Mouse (Mus musculus): Measurements from ENCODE around the gene Hist1h2ag. TPM values are rescaled to one million over a fixed set of nuclear protein-coding genes. Genes with fewer than 3 reads are reported as not detected.

The Hist1h2ag gene
- total RNA-seq, 2 experiments from 2014 or later: 58.5 to 986 TPM

GRCm38 (mm10) chr13:22037415-22037814 is 5.3 kb downstream of the Hist1h2ag start:
- no peak for ATAC-seq (ENCODE audit: poor library complexity, severe bottlenecking)

GRCm38 (mm10) chr13:22036986-22037385 is 5.8 kb downstream of the Hist1h2ag start:
- ATAC-seq (ENCODE audit: poor library complexity, severe bottlenecking): no peak

GRCm38 (mm10) chr13:22036149-22036956 is 6.4 kb downstream of the Hist1h2ag start:
- no peak for ATAC-seq (ENCODE audit: poor library complexity, severe bottlenecking)

GRCm38 (mm10) chr13:22035267-22036148 is 7.2 kb downstream of the Hist1h2ag start, which contains the start of the genes Hist1h2ah and Hist1h2bk:
Hist1h2ah (minus strand) TSS chr13:22035568.
Hist1h2bk (plus strand) TSS chr13:22035870.
- peak; percentile 96 for ATAC-seq (ENCODE audit: poor library complexity, severe bottlenecking)

- ATAC-seq (ENCODE audit: poor library complexity, severe bottlenecking): peak; percentile 18; the same call in 1 of the 2 replicates
Measured at GRCm38 (mm10) chr13:22034443-22035266, 8.1 kb downstream of the Hist1h2ag start.

- no peak for ATAC-seq (ENCODE audit: poor library complexity, severe bottlenecking)
Measured at GRCm38 (mm10) chr13:22033741-22034442, 8.9 kb downstream of the Hist1h2ag start.

GRCm38 (mm10) chr13:22030493-22030892 is 12.3 kb downstream of the Hist1h2ag start:
- no peak for ATAC-seq (ENCODE audit: poor library complexity, severe bottlenecking)

- no peak for ATAC-seq (ENCODE audit: poor library complexity, severe bottlenecking)
Measured at GRCm38 (mm10) chr13:22029928-22030327, 12.8 kb downstream of the Hist1h2ag start.

- ATAC-seq (ENCODE audit: poor library complexity, severe bottlenecking): peak; percentile 94
Measured at GRCm38 (mm10) chr13:22028673-22029460, 13.9 kb downstream of the Hist1h2ag start.

- ATAC-seq (ENCODE audit: poor library complexity, severe bottlenecking): peak; percentile 48
Measured at GRCm38 (mm10) chr13:22026058-22027031, 16.4 kb downstream of the Hist1h2ag start.

GRCm38 (mm10) chr13:22022241-22022640 is 20.5 kb downstream of the Hist1h2ag start:
- ATAC-seq (ENCODE audit: poor library complexity, severe bottlenecking): peak; percentile 70

GRCm38 (mm10) chr13:22021581-22021980 is 21.2 kb downstream of the Hist1h2ag start:
- ATAC-seq (ENCODE audit: poor library complexity, severe bottlenecking): no peak

GRCm38 (mm10) chr13:22020901-22021339 is 21.8 kb downstream of the Hist1h2ag start:
- peak; percentile 41 for ATAC-seq (ENCODE audit: poor library complexity, severe bottlenecking)

- ATAC-seq (ENCODE audit: poor library complexity, severe bottlenecking): peak; percentile 64
Measured at GRCm38 (mm10) chr13:22019934-22020835, 22.6 kb downstream of the Hist1h2ag start.

GRCm38 (mm10) chr13:22015479-22016450 is 27.0 kb downstream of the Hist1h2ag start:
- ATAC-seq (ENCODE audit: poor library complexity, severe bottlenecking): peak; percentile 78
